Mouse (Mus musculus): Measurements from ENCODE around the gene Vmn1r225.
"Not testable (repeated sequence)": the region's sequence is repeated elsewhere in the genome, so short reads cannot be mapped to it uniquely, and the experiment has no call there.

Vmn1r225 gene

GRCm38 (mm10) chr17:20497858-20498257 lies at the start of gene Vmn1r225:
TSS of gene Vmn1r225 (plus strand) at chr17:20498158.
- in situ Hi-C loops (cut with MboI; ENCODE audit: low pct_unique_long_range_greater_than_20kb in 1 of 2, low sequenced_read_pairs in 2 of 2, unreplicated experiment in 1 of 2): no loop called here

GRCm38 (mm10) chr17:20473311-20473710 lies 24.6 kb upstream of the Vmn1r225 start:
- in situ Hi-C loops (cut with MboI; ENCODE audit: low pct_unique_long_range_greater_than_20kb in 1 of 2, low sequenced_read_pairs in 2 of 2, unreplicated experiment in 1 of 2): no loop called here

GRCm38 (mm10) chr17:20481231-20481630 lies 16.7 kb upstream of the Vmn1r225 start, which contains the start of gene Vmn2r108:
TSS of gene Vmn2r108 (minus strand) at chr17:20481331.
- in situ Hi-C loops (cut with MboI; ENCODE audit: low pct_unique_long_range_greater_than_20kb in 1 of 2, low sequenced_read_pairs in 2 of 2, unreplicated experiment in 1 of 2): no loop called here

GRCm38 (mm10) chr17:20508247-20508646 lies 10.3 kb downstream of the Vmn1r225 start:
- in situ Hi-C loops (cut with MboI; ENCODE audit: low pct_unique_long_range_greater_than_20kb in 1 of 2, low sequenced_read_pairs in 2 of 2, unreplicated experiment in 1 of 2): not testable (repeated sequence)
